Mouse (Mus musculus): Measurements from ENCODE around the gene Gnpat.
A peak's percentile ranks its signal among the peaks of the same experiment; 100 is the strongest.
"Not testable (repeated sequence)": the region's sequence is repeated elsewhere in the genome, so short reads cannot be mapped to it uniquely, and the experiment has no call there.

Gnpat gene

GRCm38 (mm10) chr8:124842929-124843328 lies 19.9 kb upstream of the Gnpat start:
- not testable (repeated sequence) for DNase-seq (ENCODE audit: low spot score in 2 of 2)

GRCm38 (mm10) chr8:124845131-124845530 lies 17.7 kb upstream of the Gnpat start:
- DNase-seq (ENCODE audit: low spot score in 2 of 2): no peak

GRCm38 (mm10) chr8:124845573-124845972 lies 17.3 kb upstream of the Gnpat start:
- DNase-seq (ENCODE audit: low spot score in 2 of 2): no peak

- DNase-seq (ENCODE audit: low spot score in 2 of 2): no peak
Observed at GRCm38 (mm10) chr8:124853511-124853910, 9.3 kb upstream of the Gnpat start.

- no peak for DNase-seq (ENCODE audit: low spot score in 2 of 2)
Observed at GRCm38 (mm10) chr8:124859466-124859865, 3.4 kb upstream of the Gnpat start.

- no peak for DNase-seq (ENCODE audit: low spot score in 2 of 2)
Observed at GRCm38 (mm10) chr8:124860188-124860587, 2.6 kb upstream of the Gnpat start.

GRCm38 (mm10) chr8:124863163-124863677 lies 387 bp downstream of the Gnpat start:
- DNase-seq (ENCODE audit: low spot score in 2 of 2): no peak

- no peak for DNase-seq (ENCODE audit: low spot score in 2 of 2)
Observed at GRCm38 (mm10) chr8:124863729-124864128, 896 bp downstream of the Gnpat start.

DNA sequence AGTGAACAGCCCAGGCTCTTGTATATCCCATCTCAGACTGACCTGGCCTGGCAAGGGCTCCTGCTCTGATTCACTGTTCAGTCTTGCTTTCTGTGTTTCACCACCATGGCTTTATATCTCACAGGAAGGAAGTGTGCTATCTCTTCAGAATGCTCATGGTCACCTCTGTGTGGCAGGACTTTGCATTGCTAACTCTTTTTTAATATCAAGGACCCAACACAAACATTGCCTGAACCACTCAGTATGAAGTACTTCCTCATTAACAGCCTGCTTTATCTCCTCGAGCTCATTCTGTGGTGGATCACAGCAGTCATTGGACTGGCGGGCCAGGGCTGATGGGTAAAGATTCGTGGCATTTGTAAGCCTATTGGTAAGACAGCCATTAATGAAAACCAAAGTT lies 3.8 kb downstream of the Gnpat start:
- no peak for DNase-seq (ENCODE audit: low spot score in 2 of 2)

DNA sequence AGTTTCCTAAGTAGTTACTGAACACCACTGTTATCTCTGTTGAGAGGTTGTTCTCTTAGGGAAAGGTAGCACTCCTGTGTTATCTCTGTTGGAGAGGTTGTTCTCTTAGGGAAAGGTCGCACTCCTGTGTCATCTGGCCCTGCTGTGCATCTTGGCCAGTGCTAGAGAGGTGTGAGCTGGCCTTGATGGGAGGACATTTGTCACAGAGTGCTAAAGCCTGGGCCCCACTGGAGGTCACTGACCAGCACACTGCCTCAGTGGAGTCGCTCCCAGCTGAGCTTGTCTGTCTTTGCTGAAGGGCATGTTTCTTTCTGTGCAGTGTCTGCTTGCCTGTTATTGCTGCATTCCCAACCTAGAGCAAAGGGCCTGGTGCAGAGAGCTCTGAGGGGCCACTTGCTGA lies 4.3 kb downstream of the Gnpat start:
- no peak for DNase-seq (ENCODE audit: low spot score in 2 of 2)

DNA sequence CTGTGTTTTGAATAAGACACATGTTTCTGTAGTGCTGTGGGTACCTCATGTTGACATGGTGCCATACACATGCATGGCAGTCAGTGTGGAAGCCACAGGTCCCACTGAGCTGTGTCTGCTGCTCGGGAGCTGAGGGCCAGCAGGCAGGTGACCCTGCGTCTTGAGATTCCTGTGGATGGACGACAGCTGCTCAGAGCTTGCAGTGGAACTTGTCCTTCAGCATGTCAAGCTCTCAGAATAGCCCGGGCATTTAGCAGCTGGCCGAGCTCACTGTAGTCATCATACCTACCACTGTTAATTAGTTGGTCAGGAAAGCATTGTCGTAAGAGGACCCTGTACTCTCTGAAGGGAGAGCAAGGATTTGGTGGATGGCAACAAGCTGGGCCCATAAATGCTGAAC lies 6.9 kb downstream of the Gnpat start:
- no peak for DNase-seq (ENCODE audit: low spot score in 2 of 2)

DNA sequence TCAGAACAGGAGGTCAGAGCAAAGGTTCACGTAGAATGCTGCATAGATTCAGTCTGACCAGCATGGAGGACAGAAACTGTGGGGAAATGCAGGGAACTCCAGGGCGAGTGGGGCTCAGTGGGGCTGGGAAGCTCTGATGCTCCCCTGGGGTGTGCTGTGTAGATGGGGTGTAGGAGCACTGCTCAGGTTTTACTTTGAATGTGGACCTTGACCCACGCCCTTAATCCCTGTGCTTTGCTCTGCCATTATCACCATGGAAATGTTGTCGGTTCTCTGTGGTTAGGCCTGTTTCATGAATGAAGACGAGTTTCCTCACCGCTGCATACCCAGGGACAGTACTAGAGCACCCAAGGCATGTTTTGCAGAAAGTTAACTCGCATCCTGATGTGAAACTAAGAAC lies 8.6 kb downstream of the Gnpat start:
- no peak for DNase-seq (ENCODE audit: low spot score in 2 of 2)

DNA sequence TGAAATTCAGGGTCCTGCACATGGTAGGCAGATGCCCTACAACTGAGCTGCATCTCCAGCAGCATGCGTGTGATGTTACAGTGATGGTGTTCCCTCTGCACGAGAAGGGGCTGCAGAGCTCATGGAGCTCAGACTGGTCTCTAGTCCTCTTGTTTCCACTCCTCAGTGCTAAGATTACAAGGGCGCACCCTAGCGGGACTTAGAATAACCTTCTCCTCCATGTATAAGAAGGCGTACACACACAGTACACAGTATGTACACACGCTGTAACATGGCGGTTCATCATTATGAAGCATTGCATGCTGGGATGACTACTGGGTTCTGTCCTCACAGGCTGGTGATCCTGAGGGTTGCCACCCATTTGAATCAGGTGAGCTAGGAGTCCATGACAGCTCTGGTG lies 9.2 kb downstream of the Gnpat start:
- DNase-seq (ENCODE audit: low spot score in 2 of 2): no peak

GRCm38 (mm10) chr8:124872690-124873089 lies 9.9 kb downstream of the Gnpat start:
- DNase-seq (ENCODE audit: low spot score in 2 of 2): no peak

DNA sequence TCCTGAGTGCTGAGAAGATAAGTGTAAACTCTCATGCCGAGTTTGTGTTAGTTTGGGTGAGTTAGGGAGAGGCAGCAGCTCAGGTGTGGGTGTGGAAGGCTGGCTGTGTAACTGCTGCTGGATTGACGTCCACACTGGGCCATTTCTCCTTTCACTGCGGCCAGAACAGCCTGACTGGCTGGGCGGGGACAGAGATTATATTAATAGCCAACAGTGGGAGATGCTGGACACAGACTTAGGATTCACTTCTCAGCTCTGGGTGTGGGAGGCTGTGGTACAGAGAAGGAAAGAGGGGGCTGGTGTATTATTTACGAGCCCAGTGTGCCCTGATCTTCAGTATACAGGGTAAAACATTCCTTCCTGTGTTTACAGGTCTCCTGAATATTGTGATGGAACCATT lies 15.3 kb downstream of the Gnpat start:
- DNase-seq (ENCODE audit: low spot score in 2 of 2): no peak

GRCm38 (mm10) chr8:124878946-124879526 lies 16.2 kb downstream of the Gnpat start:
- no peak for DNase-seq (ENCODE audit: low spot score in 2 of 2)

- no peak for DNase-seq (ENCODE audit: low spot score in 2 of 2)
Observed at GRCm38 (mm10) chr8:124888385-124888784, 25.6 kb downstream of the Gnpat start.

DNA sequence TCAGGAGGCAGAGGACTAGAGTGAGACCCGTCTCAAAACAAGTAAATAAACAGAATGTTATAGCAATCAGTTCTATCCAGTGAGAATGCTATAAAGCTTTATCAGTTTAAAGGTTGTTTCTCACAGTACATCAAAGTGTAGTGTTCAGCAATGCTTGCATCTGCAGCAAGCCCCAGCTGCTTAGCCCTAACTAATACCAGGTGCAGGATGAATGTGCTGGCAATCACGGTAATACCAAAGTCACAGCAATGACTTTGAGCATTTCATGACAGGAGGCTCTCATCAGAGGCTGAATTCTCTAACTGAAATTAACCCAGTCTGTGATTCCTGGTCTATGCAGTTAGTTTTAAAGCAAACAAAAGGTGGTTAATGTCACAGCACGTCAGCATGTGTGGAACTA lies 29.8 kb downstream of the Gnpat start:
- DNase-seq (ENCODE audit: low spot score in 2 of 2): no peak

DNA sequence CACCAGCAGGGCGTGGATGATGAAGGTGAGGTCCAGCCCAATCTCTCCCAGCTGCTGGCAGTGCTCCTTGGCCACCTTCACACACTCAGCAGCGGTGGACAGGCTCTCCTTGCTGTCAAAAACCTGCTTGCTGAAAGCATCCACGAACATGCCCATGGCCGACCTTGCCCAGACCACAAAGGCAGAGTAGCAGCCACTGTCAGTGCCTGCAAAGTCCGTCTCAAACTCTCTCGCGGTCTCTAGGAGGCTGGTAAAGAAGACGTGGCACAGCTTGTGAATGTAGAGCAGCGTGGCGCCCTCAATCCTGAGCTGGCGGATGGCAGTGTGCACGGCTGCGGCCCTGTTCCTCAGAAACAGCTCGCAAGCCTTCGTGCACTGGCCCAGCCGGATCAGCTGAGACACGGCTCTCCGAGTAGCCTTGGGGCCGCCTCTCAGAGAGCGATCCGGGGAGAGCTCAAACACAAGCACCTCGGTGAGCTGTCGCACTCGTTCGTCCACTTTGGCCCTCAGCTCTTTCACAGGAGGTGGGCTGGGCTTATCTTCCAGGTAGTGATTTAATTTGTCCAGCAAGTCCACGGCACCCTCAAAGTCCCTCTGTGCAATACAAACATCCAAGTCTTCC lies 33.3 kb downstream of the Gnpat start:
- no peak for DNase-seq (ENCODE audit: low spot score in 2 of 2)

GRCm38 (mm10) chr8:124896632-124897385 lies 34.0 kb downstream of the Gnpat start:
- DNase-seq (ENCODE audit: low spot score in 2 of 2): peak; percentile 44 to 48

DNA sequence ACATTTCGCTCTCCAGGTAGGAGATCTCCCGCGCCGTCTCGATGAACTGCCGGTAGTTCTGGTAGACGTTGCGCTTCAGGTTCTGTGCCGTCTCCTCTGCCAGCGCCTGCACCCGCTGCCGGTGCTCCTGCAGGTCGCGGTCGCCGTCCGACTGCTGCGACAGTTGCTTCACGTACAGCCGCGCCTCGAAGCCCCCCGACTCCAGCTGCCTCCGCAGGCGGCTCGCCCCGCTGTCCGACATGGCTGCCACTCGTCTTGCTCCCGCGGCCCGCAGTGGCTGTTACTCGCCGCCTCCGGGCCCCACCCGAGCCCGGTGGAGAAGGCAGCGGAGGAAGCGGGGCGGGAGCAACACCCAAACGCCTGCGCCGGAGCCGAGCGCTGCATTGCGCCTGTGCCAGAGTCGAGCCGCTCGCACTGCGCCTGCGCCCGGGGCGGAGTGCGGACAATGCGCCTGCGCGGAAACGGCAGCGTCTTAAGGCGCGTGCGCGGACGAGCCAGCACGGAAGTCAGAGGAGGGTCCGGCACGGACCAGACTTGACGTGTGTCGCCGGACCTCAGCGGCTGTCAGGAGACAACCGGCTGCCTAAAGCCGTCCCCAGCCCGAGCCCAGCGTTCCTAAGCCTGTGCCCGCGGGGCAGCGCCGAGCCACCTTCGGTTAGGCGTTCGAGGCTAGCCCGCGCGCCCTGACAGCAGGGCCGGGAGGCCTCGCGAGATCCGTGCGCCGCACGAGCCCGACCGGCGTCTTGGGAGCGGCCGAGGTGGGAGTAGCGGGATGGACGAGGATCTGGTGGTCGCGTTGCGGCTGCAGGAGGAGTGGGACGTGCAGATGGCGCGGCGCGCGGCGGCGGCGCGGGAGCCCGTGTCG lies 34.8 kb downstream of the Gnpat start, which contains the start of the genes Exoc8 and Sprtn:
Gene Exoc8, minus strand, starts transcription at position 320 of the 865 bp plus-strand sequence.
Gene Sprtn, plus strand, starts transcription at position 501 of the 865 bp plus-strand sequence.
- DNase-seq (ENCODE audit: low spot score in 2 of 2): peak; percentile 96 to 98
